Mouse (Mus musculus) c-Kit-positive CD71-positive TER-119-negative erythroid progenitor cells, embryonic 14.5 days (primary cell): ENCODE data around the gene Iqcd.

ENCODE experiments used
- DNase-seq: peaks from one replicate; pipeline ENCODE4 v3.0.0-alpha.2; 2013; ENCODE audit warnings: low read depth

Iqcd gene

DNA sequence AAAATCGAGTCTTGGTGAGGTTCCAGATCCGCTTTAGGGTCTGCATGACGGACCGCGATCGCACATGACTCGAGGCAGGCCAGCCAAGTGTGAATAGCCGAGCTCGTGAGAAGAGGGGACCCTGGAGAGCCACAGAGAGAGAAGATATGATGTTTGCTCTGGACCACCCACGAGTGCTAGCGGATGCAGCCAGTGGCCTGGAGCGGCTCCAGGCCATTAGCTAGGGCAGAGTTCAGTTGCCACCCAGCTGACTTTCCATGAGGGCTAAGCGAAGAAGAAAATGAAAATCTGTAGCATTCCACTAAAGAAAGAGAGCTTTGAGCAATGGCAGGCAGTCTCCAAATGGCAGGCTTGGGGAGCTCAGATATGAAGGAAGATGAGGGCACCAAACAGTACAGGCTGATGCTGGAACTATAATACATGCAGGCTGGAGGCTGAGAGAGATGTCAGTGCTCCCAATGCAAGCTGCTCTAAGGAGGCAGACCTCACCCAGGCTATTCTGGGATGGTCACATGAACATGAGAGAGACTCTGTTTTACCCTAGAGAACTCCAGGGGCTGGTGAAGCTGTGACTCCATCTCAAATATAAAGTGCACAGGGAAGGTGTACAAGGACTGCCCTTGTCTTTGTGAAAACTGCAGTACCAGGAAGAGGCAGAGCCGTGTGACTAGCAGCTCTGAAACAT, 17.6 kb upstream of the Iqcd start:
- DNase-seq, result no peak

DNA sequence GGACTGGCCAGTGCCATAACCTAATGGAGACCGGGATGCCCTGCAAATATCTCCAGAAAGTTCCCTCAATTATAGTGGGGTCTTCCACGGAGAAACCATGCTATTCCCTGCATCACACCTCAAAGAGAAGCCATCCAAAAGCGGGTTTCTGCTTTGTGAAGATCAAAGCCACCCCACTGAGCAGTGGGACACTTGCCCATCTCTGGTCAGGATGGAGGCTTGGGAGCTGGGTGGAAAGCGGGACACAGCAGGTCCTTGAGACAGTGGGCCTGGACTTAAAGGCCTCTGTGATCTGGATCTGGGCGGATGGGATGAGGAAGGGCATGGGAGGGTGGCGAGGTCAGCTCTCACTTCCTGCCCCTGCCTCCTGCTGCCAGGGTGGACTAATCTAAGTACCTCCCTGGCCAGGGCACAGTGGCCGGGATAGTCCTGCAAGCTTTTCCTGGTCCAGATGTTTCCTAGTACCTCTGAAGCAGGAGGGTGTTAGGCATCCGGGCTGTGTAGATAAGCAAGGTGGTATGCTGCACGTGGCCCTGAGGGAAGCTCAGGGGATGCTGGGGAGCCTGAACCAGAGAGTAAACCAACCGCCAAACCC, 14.2 kb upstream of the Iqcd start:
- no peak for DNase-seq

DNA sequence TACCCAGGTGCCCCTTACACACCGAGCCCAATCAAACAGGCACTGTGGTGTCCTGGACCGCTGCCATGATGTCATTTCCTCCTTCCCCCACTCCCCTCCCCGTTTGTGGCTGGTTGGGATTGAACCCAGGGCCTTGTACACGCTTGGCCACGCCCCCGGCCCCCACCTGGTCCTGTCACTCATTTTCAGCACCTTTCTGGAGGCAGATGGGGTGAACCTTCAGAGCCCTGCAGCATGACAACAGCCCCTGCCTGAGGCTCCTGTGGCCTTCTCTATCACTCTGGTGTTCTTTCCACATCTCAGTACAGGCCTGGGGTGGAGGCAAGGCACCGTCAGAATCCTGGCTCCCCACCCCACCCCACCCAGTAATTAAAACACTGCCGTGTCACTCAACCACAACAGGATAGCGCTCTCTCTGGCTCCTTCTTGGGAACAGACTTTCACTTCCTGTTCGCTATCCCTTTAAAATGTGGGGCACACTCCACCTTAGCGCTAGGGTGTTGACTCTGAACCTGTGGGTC, 12.0 kb upstream of the Iqcd start:
- no peak for DNase-seq

DNA sequence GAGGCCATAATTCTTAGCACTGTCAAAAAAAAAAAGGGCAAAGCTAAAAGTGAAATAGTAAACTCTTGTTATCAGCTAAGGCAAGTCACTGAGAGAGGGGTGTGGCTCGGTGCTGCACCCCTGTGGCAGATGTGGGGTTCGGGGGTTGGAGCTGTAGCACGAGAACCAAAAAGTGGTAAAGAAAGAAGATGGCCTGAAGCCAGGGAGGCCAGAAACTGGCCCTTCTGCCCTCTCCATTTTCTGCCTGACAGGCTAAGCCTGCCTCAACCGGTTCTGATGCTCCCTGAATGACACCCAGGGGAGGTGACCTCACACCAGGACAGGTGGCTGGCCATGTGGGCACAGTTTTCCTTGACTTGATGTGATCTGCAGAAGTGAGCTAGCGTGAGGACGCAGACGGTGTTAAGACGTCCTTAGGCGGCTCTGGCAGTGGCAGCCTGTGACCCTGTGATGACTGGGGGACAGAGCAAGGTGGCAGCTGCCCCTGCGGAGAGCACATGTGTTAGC, 10.8 kb upstream of the Iqcd start:
- DNase-seq, result peak; percentile 71

- DNase-seq, result no peak
Measured at GRCm38 (mm10) chr5:120578504-120579081, 10.2 kb upstream of the Iqcd start.

DNA sequence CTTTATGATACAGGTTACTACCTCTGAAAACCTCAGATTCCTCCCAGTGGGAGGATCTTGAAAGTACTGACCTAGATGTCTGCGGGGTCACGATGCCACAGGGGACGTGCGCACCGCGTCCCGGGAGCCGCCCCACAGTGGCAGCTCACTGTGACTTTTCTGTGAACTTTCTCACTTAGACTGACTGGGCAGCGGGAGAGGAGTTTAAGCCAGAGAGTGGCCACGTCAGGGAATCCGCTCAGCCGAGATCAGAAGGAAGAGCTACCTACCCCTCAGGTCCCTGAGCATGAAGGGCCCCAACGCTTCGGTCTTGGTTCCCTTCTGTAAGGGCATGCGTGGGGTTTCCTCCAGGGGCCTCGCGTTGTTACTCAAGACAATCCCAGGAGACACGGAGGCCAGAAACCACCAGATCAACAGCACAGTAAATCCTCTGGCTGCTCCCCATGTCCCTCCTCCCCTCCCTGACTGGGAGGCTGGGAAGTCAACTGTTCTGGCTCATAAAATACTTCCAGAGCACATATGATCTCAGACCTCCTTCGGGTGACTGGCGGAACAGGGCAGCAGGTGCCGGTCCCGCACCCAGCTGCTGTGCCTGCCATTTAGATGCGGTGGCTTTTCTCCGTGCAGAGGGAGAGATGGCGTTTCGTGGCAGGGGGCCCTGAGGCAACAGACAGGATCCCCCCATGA, 9.5 kb upstream of the Iqcd start:
- no peak for DNase-seq

GRCm38 (mm10) chr5:120579898-120580626, 8.8 kb upstream of the Iqcd start:
- DNase-seq, result no peak

GRCm38 (mm10) chr5:120582002-120582401, 6.8 kb upstream of the Iqcd start:
- DNase-seq, result no peak

GRCm38 (mm10) chr5:120583511-120583910, 5.3 kb upstream of the Iqcd start:
- no peak for DNase-seq

- DNase-seq, result no peak
Measured at GRCm38 (mm10) chr5:120584968-120585367, 3.8 kb upstream of the Iqcd start.

GRCm38 (mm10) chr5:120586741-120587615, 1.8 kb upstream of the Iqcd start:
- DNase-seq, result no peak

DNA sequence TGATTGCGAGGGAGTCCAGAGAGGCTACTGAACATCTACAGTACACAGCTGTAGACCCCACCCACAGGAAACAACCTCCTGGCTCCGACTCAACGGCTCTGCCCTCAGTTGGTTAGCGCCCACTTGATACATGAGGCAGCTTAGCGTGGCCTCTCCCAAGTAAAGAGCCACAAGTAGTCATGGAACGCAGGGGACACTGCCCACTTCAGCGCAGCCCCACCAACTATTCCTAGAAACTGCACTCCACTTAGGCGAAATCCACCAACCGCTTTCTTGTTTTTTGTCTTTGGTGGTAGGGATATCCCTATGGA, 1.2 kb upstream of the Iqcd start:
- DNase-seq, result no peak

DNA sequence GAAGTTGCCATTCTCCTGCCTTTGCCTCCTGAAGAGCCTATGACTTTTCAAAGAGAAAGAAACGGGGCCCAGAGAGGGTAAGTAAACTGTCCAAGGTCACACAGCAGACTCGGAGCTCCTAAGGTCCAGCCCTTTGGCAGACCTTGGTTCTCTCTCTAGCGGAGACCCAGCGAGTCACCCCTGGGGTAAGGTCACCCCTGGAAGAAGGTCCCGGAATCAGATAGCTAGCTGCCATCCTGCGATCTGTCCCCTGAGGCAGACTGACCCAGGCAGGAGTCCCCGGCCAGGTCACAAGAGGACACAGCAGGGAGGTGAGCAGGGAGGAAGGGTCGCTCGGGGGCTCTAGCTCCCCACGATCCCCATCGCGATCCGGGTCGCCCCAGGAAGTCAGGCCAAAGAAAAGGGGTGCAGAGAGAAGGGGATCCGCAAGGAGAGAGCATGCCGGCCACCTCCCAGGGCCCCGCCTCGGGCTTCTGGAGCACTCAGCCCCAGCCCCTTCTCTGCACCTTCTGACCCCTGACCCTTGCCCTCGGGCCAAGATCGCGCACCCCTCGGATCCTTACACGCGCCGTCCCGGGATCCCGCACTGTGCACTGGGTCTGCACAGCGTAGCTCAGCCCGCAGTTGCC, 762 bp upstream of the Iqcd start:
- no peak for DNase-seq

- DNase-seq, result no peak
Measured at GRCm38 (mm10) chr5:120590356-120591010, 1.7 kb downstream of the Iqcd start.

DNA sequence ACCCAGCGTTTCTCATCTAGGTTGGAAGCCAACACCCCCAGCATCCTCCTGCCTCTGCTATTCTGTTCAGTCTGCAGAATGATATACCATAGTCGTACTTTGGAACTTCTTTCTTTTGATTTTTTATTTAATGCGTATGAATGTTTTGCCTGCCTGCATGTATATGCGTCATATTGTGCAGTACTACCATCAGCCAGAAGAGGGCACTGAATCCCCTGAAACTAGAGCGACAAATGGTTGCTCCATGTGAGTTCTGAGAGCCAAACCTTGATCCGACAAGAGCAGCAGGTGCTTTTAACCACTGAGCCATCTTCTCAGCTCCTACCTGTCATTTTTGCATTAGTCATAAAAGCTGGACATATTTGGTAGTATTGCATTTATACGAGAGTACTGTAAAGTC, 3.3 kb downstream of the Iqcd start:
- no peak for DNase-seq

DNA sequence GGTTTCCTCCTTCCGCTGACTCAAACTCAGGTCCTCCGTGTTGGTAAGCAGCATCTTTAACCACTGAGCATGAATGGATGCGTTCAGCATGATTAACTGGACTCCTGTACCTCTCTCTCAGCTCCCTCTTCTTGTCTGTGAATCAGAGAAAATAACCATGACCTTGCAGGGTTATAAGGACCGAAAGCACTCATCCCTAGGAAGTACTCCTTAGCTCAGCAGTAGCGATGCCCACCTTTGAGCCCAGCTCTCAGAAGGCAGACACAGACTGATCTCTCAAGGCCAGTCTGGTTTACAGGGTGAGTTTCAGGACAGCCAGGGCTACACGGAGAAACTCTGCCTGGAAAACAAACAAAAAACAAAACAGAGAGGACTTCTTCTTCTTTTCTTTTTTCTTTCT, 5.7 kb downstream of the Iqcd start:
- no peak for DNase-seq

GRCm38 (mm10) chr5:120599625-120600024, 10.8 kb downstream of the Iqcd start:
- no peak for DNase-seq

GRCm38 (mm10) chr5:120600946-120601668, 12.3 kb downstream of the Iqcd start:
- DNase-seq, result no peak

GRCm38 (mm10) chr5:120602210-120602609, 13.4 kb downstream of the Iqcd start:
- no peak for DNase-seq
